Mouse (Mus musculus): ENCODE results near the gene Lhb. TPM values are rescaled to one million over a fixed set of nuclear protein-coding genes. Genes with fewer than 3 reads are reported as not detected.

Lhb gene
- polyA plus RNA-seq, 1 experiment from 2014 or later = not detected

Small RNA genes lying within 50 kb of the gene (microRNA-seq; reads per million reads assigned to microRNA genes)
- gene Gm22133 = not detected

Other genes with a start within 250 kb of the Lhb start
- not detected in 2 replicates for gene Gfy, start 241.3 kb upstream of the Lhb start, polyA plus RNA-seq (2016; fragmentation: Nextera tagmentation; extraction: Ambion mirVana)
- 0.41 TPM in 1 of 2 replicates, not detected in the other for gene Pth2, start 239.8 kb upstream of the Lhb start, polyA plus RNA-seq (2016; fragmentation: Nextera tagmentation; extraction: Ambion mirVana)
- gene Ccdc155, start 215.9 kb upstream of the Lhb start, polyA plus RNA-seq (2016; fragmentation: Nextera tagmentation; extraction: Ambion mirVana) = 0.69 and 0.88 TPM in 2 replicates
- 1.2 and 1.9 TPM in 2 replicates for gene Dkkl1, start 208.7 kb upstream of the Lhb start, polyA plus RNA-seq (2016; fragmentation: Nextera tagmentation; extraction: Ambion mirVana)
- gene Tead2, start 205.1 kb upstream of the Lhb start, polyA plus RNA-seq (2016; fragmentation: Nextera tagmentation; extraction: Ambion mirVana) = 161 and 210 TPM in 2 replicates
- gene Cd37, start 181.7 kb upstream of the Lhb start, polyA plus RNA-seq (2016; fragmentation: Nextera tagmentation; extraction: Ambion mirVana) = 1.5 and 2.3 TPM in 2 replicates
- 0.50 and 0.83 TPM in 2 replicates for gene Slc6a16, start 179.7 kb upstream of the Lhb start, polyA plus RNA-seq (2016; fragmentation: Nextera tagmentation; extraction: Ambion mirVana)
- gene Slc6a21, start 143.3 kb upstream of the Lhb start, polyA plus RNA-seq (2016; fragmentation: Nextera tagmentation; extraction: Ambion mirVana) = not detected in 2 replicates
- gene Trpm4, start 87.0 kb upstream of the Lhb start, polyA plus RNA-seq (2016; fragmentation: Nextera tagmentation; extraction: Ambion mirVana) = 13.5 and 15.2 TPM in 2 replicates
- 17.9 and 31.4 TPM in 2 replicates for gene Hrc, start 85.5 kb upstream of the Lhb start, polyA plus RNA-seq (2016; fragmentation: Nextera tagmentation; extraction: Ambion mirVana)
- gene Ppfia3, start 53.8 kb upstream of the Lhb start, polyA plus RNA-seq (2016; fragmentation: Nextera tagmentation; extraction: Ambion mirVana) = 2.4 and 2.9 TPM in 2 replicates
- gene Lin7b, start 50.2 kb upstream of the Lhb start, polyA plus RNA-seq (2016; fragmentation: Nextera tagmentation; extraction: Ambion mirVana) = 0.59 and 1.4 TPM in 2 replicates
- gene Snrnp70, start 25.1 kb upstream of the Lhb start, polyA plus RNA-seq (2016; fragmentation: Nextera tagmentation; extraction: Ambion mirVana) = 173 and 241 TPM in 2 replicates
- gene Kcna7, start 15.2 kb upstream of the Lhb start, polyA plus RNA-seq (2016; fragmentation: Nextera tagmentation; extraction: Ambion mirVana) = 0.28 and 0.45 TPM in 2 replicates
- 1.5 and 2.6 TPM in 2 replicates for gene Ntf5, start 7.1 kb upstream of the Lhb start, polyA plus RNA-seq (2016; fragmentation: Nextera tagmentation; extraction: Ambion mirVana)
- gene Gys1, start 14.0 kb downstream of the Lhb start, polyA plus RNA-seq (2016; fragmentation: Nextera tagmentation; extraction: Ambion mirVana) = 79.9 and 124 TPM in 2 replicates
- 121 and 175 TPM in 2 replicates for gene Ruvbl2, start 17.3 kb downstream of the Lhb start, polyA plus RNA-seq (2016; fragmentation: Nextera tagmentation; extraction: Ambion mirVana)
- 4,578 and 4,939 TPM in 2 replicates for gene Ftl1, start 39.1 kb downstream of the Lhb start, polyA plus RNA-seq (2016; fragmentation: Nextera tagmentation; extraction: Ambion mirVana)
- 187 and 244 TPM in 2 replicates for gene Bax, start 46.1 kb downstream of the Lhb start, polyA plus RNA-seq (2016; fragmentation: Nextera tagmentation; extraction: Ambion mirVana)
- gene Tulp2, start 61.1 kb downstream of the Lhb start, polyA plus RNA-seq (2016; fragmentation: Nextera tagmentation; extraction: Ambion mirVana) = 2.6 and 2.9 TPM in 2 replicates
- gene Gm45808, start 66.0 kb downstream of the Lhb start, polyA plus RNA-seq (2016; fragmentation: Nextera tagmentation; extraction: Ambion mirVana) = not detected in 2 replicates
- gene Dhdh, start 68.0 kb downstream of the Lhb start, polyA plus RNA-seq (2016; fragmentation: Nextera tagmentation; extraction: Ambion mirVana) = 5.8 and 6.1 TPM in 2 replicates
- 163 and 198 TPM in 2 replicates for gene Nucb1, start 89.6 kb downstream of the Lhb start, polyA plus RNA-seq (2016; fragmentation: Nextera tagmentation; extraction: Ambion mirVana)
- gene Ppp1r15a, start 105.4 kb downstream of the Lhb start, polyA plus RNA-seq (2016; fragmentation: Nextera tagmentation; extraction: Ambion mirVana) = 28.2 and 31.2 TPM in 2 replicates
- 0.59 and 0.64 TPM in 2 replicates for gene Plekha4, start 105.5 kb downstream of the Lhb start, polyA plus RNA-seq (2016; fragmentation: Nextera tagmentation; extraction: Ambion mirVana)
- gene Hsd17b14, start 134.1 kb downstream of the Lhb start, polyA plus RNA-seq (2016; fragmentation: Nextera tagmentation; extraction: Ambion mirVana) = 0.42 and 1.2 TPM in 2 replicates
- gene Bcat2, start 149.3 kb downstream of the Lhb start, polyA plus RNA-seq (2016; fragmentation: Nextera tagmentation; extraction: Ambion mirVana) = 76.7 and 80.8 TPM in 2 replicates
- not detected in 2 replicates for gene Fgf21, start 194.7 kb downstream of the Lhb start, polyA plus RNA-seq (2016; fragmentation: Nextera tagmentation; extraction: Ambion mirVana)
- gene Fut1, start 196.5 kb downstream of the Lhb start, polyA plus RNA-seq (2016; fragmentation: Nextera tagmentation; extraction: Ambion mirVana) = not detected in 2 replicates
- 0.25 and 0.49 TPM in 2 replicates for gene Izumo1, start 201.0 kb downstream of the Lhb start, polyA plus RNA-seq (2016; fragmentation: Nextera tagmentation; extraction: Ambion mirVana)
- gene Rasip1, start 206.7 kb downstream of the Lhb start, polyA plus RNA-seq (2016; fragmentation: Nextera tagmentation; extraction: Ambion mirVana) = 17.6 and 20.5 TPM in 2 replicates
- gene Mamstr, start 219.2 kb downstream of the Lhb start, polyA plus RNA-seq (2016; fragmentation: Nextera tagmentation; extraction: Ambion mirVana) = 1.9 and 2.3 TPM in 2 replicates
- 1.1 and 1.3 TPM in 2 replicates for gene Fut2, start 245.6 kb downstream of the Lhb start, polyA plus RNA-seq (2016; fragmentation: Nextera tagmentation; extraction: Ambion mirVana)